Mouse (Mus musculus): Measurements from ENCODE around the gene Snf8. TPM values are rescaled to one million over a fixed set of nuclear protein-coding genes. Genes with fewer than 3 reads are reported as not detected.

Gene Snf8
- polyA plus RNA-seq, 1 experiment from 2014 or later: 46.6 TPM

DNA sequence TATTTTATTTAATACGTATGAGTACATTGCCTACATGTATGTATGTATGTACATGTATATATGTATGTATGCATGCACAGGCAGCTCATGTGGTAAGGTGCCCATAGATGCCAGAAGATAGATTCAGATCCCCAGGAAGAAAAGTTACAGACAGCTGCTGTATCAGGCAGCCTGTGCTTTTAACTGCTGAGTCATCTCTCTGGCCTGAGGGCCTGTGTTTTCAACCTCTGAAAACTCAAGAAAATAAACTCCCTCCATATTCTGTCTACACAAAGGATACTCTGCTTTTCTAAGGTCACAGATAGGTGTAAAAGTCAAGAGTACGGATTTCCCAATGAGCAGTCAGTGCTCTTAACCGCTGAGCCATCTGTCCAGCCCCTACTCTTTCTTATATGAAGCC, 16.2 kb downstream of the Snf8 start:
- H3K36me3 ChIP-seq (ENCODE audit: control insufficient read depth, insufficient read depth, low read length): peaks cover 21% of the 10 kb centered on the region

DNA sequence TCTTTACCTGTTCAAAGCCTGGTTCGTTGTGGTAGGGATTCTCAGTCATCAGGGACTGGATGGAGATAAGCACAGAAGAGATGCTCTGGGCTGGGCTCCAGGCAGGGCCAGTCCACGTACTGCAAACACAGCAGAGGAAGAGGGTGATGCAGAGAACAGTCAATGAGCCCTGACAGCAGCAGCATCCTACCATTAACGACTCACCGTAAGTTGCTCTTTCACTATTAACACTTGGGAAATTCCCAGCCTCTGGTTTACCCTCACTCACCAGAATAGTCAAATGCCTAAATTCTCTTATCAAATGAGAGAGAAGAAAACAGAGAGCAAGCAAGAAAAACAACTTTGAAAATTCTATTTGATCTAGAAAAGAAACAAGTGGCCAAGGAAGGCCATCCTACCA, 23.6 kb downstream of the Snf8 start:
- ATAC-seq (ENCODE audit: insufficient read depth, low FRiP score, low TSS enrichment) (no peak), DNase-seq (ENCODE audit: low spot score) (no peak)
- Histone ChIP-seq H3K4me1 (ENCODE audit: control insufficient read depth, insufficient read depth, low read length) (peaks cover under 1% of the 10 kb centered on the region), H3K36me3 (ENCODE audit: control insufficient read depth, insufficient read depth, low read length) (peaks cover 11% of the 10 kb centered on the region), H3K9me3 (ENCODE audit: control insufficient read depth, low read length) (no peaks in the 10 kb centered on the region), H3K4me2 (ENCODE audit: low read depth) (no peak overlapping the region), H3K27me3 (ENCODE audit: control insufficient read depth, insufficient read depth, low read length) (no peaks in the 10 kb centered on the region), H3K27ac (ENCODE audit: low read depth, low read length) (no peak overlapping the region), H3K4me3 (ENCODE audit: low read depth, low read length) (no peak overlapping the region), H3K9ac (ENCODE audit: low read length) (no peak overlapping the region)
- WGBS: 95% methylated on average over 4 of the region's 4 CpGs

More for the DNA sequence above, 16.2 kb downstream of the Snf8 start:
- Histone ChIP-seq H3K4me1 (ENCODE audit: control insufficient read depth, insufficient read depth, low read length) (no peaks in the 10 kb centered on the region), H3K4me2 (ENCODE audit: low read depth) (no peak overlapping the region), H3K27ac (ENCODE audit: low read depth, low read length) (no peak overlapping the region), H3K9ac (ENCODE audit: low read length) (no peak overlapping the region), H3K4me3 (ENCODE audit: low read depth, low read length) (no peak overlapping the region), H3K27me3 (ENCODE audit: control insufficient read depth, insufficient read depth, low read length) (no peaks in the 10 kb centered on the region), H3K9me3 (ENCODE audit: control insufficient read depth, low read length) (no peaks in the 10 kb centered on the region)
- 91% methylated on average over 3 of the region's 3 CpGs for WGBS
- no peak for ATAC-seq (ENCODE audit: insufficient read depth, low FRiP score, low TSS enrichment)
- no peak for DNase-seq (ENCODE audit: low spot score)

DNA sequence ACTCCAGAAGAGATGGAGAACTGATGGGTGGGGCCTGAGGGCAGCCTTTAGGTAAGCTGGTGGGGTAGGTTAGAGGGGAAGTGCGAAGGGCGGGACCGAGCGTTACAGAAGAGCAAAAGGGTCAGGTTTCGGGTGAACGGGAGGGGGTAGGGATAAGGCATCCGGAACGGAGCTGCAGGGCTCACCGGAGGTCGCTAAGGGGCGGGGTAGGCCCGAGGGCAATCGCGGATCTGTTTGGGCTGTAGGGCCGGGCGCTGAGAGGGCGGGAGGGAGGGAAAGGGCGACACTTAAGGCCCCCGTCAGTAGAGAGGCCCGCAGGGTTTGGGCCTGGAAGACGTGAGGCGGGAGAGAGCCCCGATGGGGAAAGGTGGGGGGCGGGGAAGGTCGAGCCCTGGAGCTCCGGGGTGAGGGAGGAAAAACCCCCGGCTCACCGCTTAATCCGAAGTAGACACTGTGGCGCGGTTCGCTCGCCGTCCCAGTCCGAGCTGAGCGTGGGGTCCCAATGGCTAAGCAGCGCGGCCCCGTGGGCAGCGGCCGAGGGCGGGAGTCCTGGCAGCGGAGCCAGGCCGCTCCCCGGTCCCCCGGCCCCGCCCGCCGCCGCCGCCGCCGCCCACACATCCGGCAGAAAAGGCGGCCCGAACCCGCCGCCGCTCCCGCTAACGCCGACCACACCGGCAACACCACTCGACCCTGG, 30.0 kb downstream of the Snf8 start:
- ATAC-seq (ENCODE audit: insufficient read depth, low FRiP score, low TSS enrichment): peak; percentile 56
- H3K4me2 ChIP-seq (ENCODE audit: low read depth): peak overlapping the region; percentile 89
- peak overlapping the region; percentile 89 for H3K9ac ChIP-seq (ENCODE audit: low read length)
- H3K4me3 ChIP-seq (ENCODE audit: low read depth, low read length): peak overlapping the region; percentile 89
- H3K36me3 ChIP-seq (ENCODE audit: control insufficient read depth, insufficient read depth, low read length): peaks cover 7% of the 10 kb centered on the region; the same call in 1 of the 2 replicates
- no peaks in the 10 kb centered on the region for H3K27me3 ChIP-seq (ENCODE audit: control insufficient read depth, insufficient read depth, low read length)
- peaks cover 14% of the 10 kb centered on the region for H3K4me1 ChIP-seq (ENCODE audit: control insufficient read depth, insufficient read depth, low read length)
- DNase-seq (ENCODE audit: low spot score): peak; percentile 32
- WGBS: 1% methylated on average over 42 of the region's 64 CpGs
- H3K9me3 ChIP-seq (ENCODE audit: control insufficient read depth, low read length): no peaks in the 10 kb centered on the region
- peak overlapping the region; percentile 49 for H3K27ac ChIP-seq (ENCODE audit: low read depth, low read length)

DNA sequence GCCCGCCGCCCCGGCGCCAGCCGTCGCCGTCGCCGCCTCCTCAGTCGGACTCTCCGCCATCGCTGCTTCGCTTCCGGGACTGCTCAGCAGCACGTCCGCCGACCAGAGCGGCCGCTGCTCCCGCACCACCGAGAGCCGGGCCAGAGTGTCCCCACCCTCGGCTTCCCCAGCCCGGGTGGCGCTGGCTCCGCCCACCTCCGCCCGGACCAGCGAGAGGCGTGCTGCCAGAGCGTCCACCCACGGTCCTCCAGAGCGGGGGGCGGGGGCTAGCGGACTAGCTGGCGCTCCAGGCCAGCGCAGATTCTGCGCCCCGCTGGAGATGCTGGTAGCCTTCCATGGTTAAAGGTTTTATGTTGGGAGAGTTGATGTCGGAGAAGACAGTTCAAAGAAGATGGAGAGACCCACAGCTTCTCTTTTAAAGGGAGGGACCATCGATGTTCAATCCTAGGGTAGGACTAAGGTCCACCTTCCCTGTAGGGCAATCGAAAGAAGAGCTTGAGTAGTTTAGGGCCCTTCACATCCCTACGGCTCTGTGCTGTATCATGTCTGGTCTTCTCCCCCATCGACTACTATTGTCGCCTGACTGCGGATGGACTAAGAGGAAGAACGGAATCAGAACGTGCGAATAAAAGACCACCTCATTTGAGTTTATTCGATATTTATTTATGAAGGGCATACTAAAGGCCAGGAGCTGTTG, 30.7 kb downstream of the Snf8 start, which contains the start of gene Ube2z:
TSS of gene Ube2z (minus strand) at position 174 of the 697 bp plus-strand sequence.
- H3K27me3 ChIP-seq (ENCODE audit: control insufficient read depth, insufficient read depth, low read length): no peaks in the 10 kb centered on the region
- peak; percentile 96 for ATAC-seq (ENCODE audit: insufficient read depth, low FRiP score, low TSS enrichment)
- 4% methylated on average over 42 of the region's 50 CpGs for WGBS

DNA sequence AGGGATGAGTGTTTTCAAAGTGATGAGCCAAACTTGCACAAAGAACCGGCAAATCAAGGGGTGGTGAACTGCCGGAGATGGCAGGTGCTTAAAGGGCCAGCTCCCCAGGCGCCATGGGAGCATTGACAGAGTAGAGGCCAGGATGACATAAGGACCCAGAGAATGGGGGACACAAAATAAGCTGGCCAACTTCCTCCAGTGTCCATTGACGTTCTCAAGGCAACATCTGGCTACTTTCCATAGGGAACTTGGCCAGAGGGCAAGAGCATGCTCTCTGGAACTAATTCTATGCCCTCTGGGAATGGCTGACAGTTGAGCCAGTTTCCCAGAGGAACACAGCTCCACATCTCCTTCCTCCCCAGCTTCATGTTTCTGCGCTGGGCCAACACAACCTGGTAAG, 33.5 kb downstream of the Snf8 start:
- ATAC-seq (ENCODE audit: insufficient read depth, low FRiP score, low TSS enrichment): no peak
- Histone ChIP-seq H3K4me2 (ENCODE audit: low read depth) (no peak overlapping the region), H3K27ac (ENCODE audit: low read depth, low read length) (no peak overlapping the region), H3K4me3 (ENCODE audit: low read depth, low read length) (no peak overlapping the region), H3K9me3 (ENCODE audit: control insufficient read depth, low read length) (no peaks in the 10 kb centered on the region), H3K4me1 (ENCODE audit: control insufficient read depth, insufficient read depth, low read length) (peaks cover 14% of the 10 kb centered on the region), H3K9ac (ENCODE audit: low read length) (no peak overlapping the region), H3K36me3 (ENCODE audit: control insufficient read depth, insufficient read depth, low read length) (no peaks in the 10 kb centered on the region), H3K27me3 (ENCODE audit: control insufficient read depth, insufficient read depth, low read length) (no peaks in the 10 kb centered on the region)
- no peak for DNase-seq (ENCODE audit: low spot score)
- 77% methylated on average over 5 of the region's 5 CpGs for WGBS

More for the DNA sequence above, 30.7 kb downstream of the Snf8 start, which contains the start of gene Ube2z:
- Histone ChIP-seq H3K9me3 (ENCODE audit: control insufficient read depth, low read length) (no peaks in the 10 kb centered on the region), H3K4me3 (ENCODE audit: low read depth, low read length) (peak within 1 kb of the TSS; percentile 89), H3K27ac (ENCODE audit: low read depth, low read length) (peak within 1 kb of the TSS; percentile 49), H3K36me3 (ENCODE audit: control insufficient read depth, insufficient read depth, low read length) (peaks cover 5% of the 10 kb centered on the region; the same call in 1 of the 2 replicates), H3K4me1 (ENCODE audit: control insufficient read depth, insufficient read depth, low read length) (peaks cover 14% of the 10 kb centered on the region), H3K4me2 (ENCODE audit: low read depth) (peak within 1 kb of the TSS; percentile 89), H3K9ac (ENCODE audit: low read length) (peak within 1 kb of the TSS; percentile 89)
- peak; percentile 99 for DNase-seq (ENCODE audit: low spot score)

DNA sequence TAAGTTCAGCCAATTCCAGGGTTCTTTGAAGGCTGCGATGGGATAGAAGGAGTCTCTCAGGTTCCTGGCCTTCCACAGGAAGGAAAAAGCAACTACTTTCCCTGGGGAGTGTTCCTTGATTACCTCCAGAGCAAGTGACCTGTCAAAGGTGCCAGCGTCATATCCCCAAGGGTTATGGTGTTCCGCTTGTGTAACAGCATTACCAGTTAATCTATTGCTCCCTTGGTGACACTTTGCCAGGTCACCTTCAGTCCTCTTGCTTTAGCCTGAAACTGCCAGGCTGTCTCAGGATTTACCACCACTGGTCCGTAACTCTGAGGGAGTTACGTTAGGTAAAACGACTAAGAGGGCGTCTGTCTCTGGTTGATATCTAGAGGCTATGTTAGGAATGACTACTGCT, 35.7 kb downstream of the Snf8 start:
- no peak for ATAC-seq (ENCODE audit: insufficient read depth, low FRiP score, low TSS enrichment)
- no peaks in the 10 kb centered on the region for H3K9me3 ChIP-seq (ENCODE audit: control insufficient read depth, low read length)
- DNase-seq (ENCODE audit: low spot score): no peak
- no peak overlapping the region for H3K9ac ChIP-seq (ENCODE audit: low read length)
- H3K4me3 ChIP-seq (ENCODE audit: low read depth, low read length): no peak overlapping the region
- H3K36me3 ChIP-seq (ENCODE audit: control insufficient read depth, insufficient read depth, low read length): no peaks in the 10 kb centered on the region
- no peak overlapping the region for H3K4me2 ChIP-seq (ENCODE audit: low read depth)
- H3K4me1 ChIP-seq (ENCODE audit: control insufficient read depth, insufficient read depth, low read length): peaks cover 9% of the 10 kb centered on the region
- H3K27ac ChIP-seq (ENCODE audit: low read depth, low read length): no peak overlapping the region
- 87% methylated on average over 7 of the region's 7 CpGs for WGBS
- no peaks in the 10 kb centered on the region for H3K27me3 ChIP-seq (ENCODE audit: control insufficient read depth, insufficient read depth, low read length)

DNA sequence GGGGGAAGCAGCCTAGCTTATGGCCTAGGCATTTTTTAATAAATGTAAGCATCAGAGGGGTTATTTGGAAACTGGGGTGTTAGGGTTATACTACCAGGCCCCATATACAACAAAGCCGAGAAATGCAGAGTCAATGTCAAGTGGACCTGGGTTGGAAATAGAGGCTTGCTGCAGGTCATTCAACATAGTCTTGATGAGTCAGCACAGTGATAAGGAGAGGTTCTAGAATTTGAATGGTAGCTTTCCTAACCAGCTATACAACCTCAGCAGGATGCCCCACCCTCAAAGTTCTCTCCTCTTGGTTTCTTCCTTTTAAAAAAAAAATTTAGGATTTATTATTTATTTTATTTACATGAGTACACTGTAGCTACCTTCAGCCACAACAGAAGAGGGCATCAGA, 36.3 kb downstream of the Snf8 start:
- DNase-seq (ENCODE audit: low spot score) (no peak), ATAC-seq (ENCODE audit: insufficient read depth, low FRiP score, low TSS enrichment) (no peak)
- no peak overlapping the region for H3K4me2 ChIP-seq (ENCODE audit: low read depth)
- 100% methylated on average over 1 of the region's 1 CpGs for WGBS
- H3K27me3 ChIP-seq (ENCODE audit: control insufficient read depth, insufficient read depth, low read length): no peaks in the 10 kb centered on the region
- H3K36me3 ChIP-seq (ENCODE audit: control insufficient read depth, insufficient read depth, low read length): no peaks in the 10 kb centered on the region
- no peak overlapping the region for H3K4me3 ChIP-seq (ENCODE audit: low read depth, low read length)
- no peak overlapping the region for H3K27ac ChIP-seq (ENCODE audit: low read depth, low read length)
- H3K9ac ChIP-seq (ENCODE audit: low read length): no peak overlapping the region
- H3K4me1 ChIP-seq (ENCODE audit: control insufficient read depth, insufficient read depth, low read length): peaks cover 5% of the 10 kb centered on the region
- H3K9me3 ChIP-seq (ENCODE audit: control insufficient read depth, low read length): no peaks in the 10 kb centered on the region

DNA sequence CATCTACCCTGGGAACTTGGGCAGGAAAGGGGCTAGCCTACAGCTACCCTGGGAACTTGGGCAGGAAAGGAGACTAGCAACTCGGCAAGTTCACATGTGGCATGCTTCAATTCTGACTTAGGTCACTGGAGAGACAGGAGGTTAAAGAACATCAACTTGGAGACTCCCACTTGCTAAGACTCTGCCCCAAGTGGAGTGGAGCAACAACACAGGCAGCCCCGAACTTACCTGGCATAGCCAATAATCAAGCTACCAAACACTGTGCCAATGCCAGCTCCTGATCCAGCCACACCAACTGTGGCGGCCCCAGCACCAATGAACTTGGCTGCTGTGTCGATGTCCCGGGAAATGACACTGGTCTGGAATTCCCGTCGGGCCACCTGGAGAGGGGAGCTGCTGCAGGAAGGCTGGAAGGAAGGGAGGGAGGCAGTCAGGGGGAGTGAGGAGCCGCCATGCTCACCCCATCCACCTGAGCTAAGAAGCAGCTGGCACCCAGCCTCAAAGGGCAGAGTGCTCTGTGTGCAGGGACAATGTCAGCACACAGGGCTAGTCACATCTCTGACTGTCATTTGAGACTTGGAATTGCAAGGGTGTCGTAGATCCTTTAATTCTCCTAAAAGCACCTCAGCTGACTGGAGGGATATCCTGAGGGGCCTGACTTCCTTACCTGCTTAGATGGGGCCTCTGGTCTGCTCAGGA, 38.8 kb downstream of the Snf8 start:
- no peaks in the 10 kb centered on the region for H3K27me3 ChIP-seq (ENCODE audit: control insufficient read depth, insufficient read depth, low read length)
- H3K4me1 ChIP-seq (ENCODE audit: control insufficient read depth, insufficient read depth, low read length): peaks cover 5% of the 10 kb centered on the region
- no peaks in the 10 kb centered on the region for H3K36me3 ChIP-seq (ENCODE audit: control insufficient read depth, insufficient read depth, low read length)
- no peak overlapping the region; the same call in 1 of the 2 replicates for H3K4me2 ChIP-seq (ENCODE audit: low read depth)
- H3K9ac ChIP-seq (ENCODE audit: low read length): no peak overlapping the region
- no peak for DNase-seq (ENCODE audit: low spot score)
- no peak for ATAC-seq (ENCODE audit: insufficient read depth, low FRiP score, low TSS enrichment)
- 84% methylated on average over 6 of the region's 9 CpGs for WGBS
- H3K9me3 ChIP-seq (ENCODE audit: control insufficient read depth, low read length): no peaks in the 10 kb centered on the region
- no peak overlapping the region; the same call in 1 of the 2 replicates for H3K4me3 ChIP-seq (ENCODE audit: low read depth, low read length)
- H3K27ac ChIP-seq (ENCODE audit: low read depth, low read length): no peak overlapping the region

Measured in neural tube, embryonic 11.5 days (tissue).